Mouse (Mus musculus): ENCODE results near the gene Idh3g. TPM values are rescaled to one million over a fixed set of nuclear protein-coding genes. Genes with fewer than 3 reads are reported as not detected.

Idh3g gene
- polyA plus RNA-seq, 1 experiment from 2014 or later: 256 TPM

GRCm38 (mm10) chrX:73739151-73739550, 47.5 kb downstream of the Idh3g start:
- no peak for TF ChIP-seq CTCF (IDR thresholded peaks at IDR 0.05; ENCODE audit: low read depth)
- Histone ChIP-seq H3K4me2 (ENCODE audit: low read length) (no peak overlapping the region), H3K9me3 (replicated peaks; ENCODE audit: low read length) (no peaks in the 10 kb centered on the region), H3K4me1 (replicated peaks; ENCODE audit: insufficient read depth, low read length) (no peaks in the 10 kb centered on the region), H3K27me3 (ENCODE audit: insufficient read depth, low read length) (no peaks in the 10 kb centered on the region), H3K9ac (ENCODE audit: low read depth, low read length) (no peak overlapping the region), H3K36me3 (ENCODE audit: insufficient read depth, low read length) (no peaks in the 10 kb centered on the region), H3K27ac (no peak overlapping the region), H3K4me3 (replicated peaks; ENCODE audit: low read depth, low read length) (no peak overlapping the region)
- DNase-seq (ENCODE audit: low spot score) (no peak), ATAC-seq (replicated peaks; ENCODE audit: low FRiP score, low read depth) (no peak)
- WGBS: 66% methylated on average over 5 of the region's 5 CpGs

GRCm38 (mm10) chrX:73738155-73738554, 48.5 kb downstream of the Idh3g start:
- H3K4me3 ChIP-seq (replicated peaks; ENCODE audit: low read depth, low read length): no peak overlapping the region
- 87% methylated on average over 1 of the region's 1 CpGs for WGBS
- H3K36me3 ChIP-seq (ENCODE audit: insufficient read depth, low read length): no peaks in the 10 kb centered on the region
- no peak overlapping the region for H3K9ac ChIP-seq (ENCODE audit: low read depth, low read length)
- peak; percentile 24; the same call in 1 of the 2 replicates for TF ChIP-seq CTCF (IDR thresholded peaks at IDR 0.05; ENCODE audit: low read depth)
- H3K4me2 ChIP-seq (ENCODE audit: low read length): no peak overlapping the region
- no peak overlapping the region for H3K27ac ChIP-seq
- no peaks in the 10 kb centered on the region for H3K9me3 ChIP-seq (replicated peaks; ENCODE audit: low read length)
- H3K27me3 ChIP-seq (ENCODE audit: insufficient read depth, low read length): no peaks in the 10 kb centered on the region
- ATAC-seq (replicated peaks; ENCODE audit: low FRiP score, low read depth) (no peak), DNase-seq (ENCODE audit: low spot score) (no peak)
- H3K4me1 ChIP-seq (replicated peaks; ENCODE audit: insufficient read depth, low read length): no peaks in the 10 kb centered on the region

- Histone ChIP-seq H3K4me2 (ENCODE audit: low read length) (no peak overlapping the region), H3K4me3 (replicated peaks; ENCODE audit: low read depth, low read length) (no peak overlapping the region), H3K27ac (no peak overlapping the region), H3K27me3 (ENCODE audit: insufficient read depth, low read length) (no peaks in the 10 kb centered on the region), H3K4me1 (replicated peaks; ENCODE audit: insufficient read depth, low read length) (no peaks in the 10 kb centered on the region), H3K9me3 (replicated peaks; ENCODE audit: low read length) (no peaks in the 10 kb centered on the region), H3K9ac (ENCODE audit: low read depth, low read length) (no peak overlapping the region), H3K36me3 (ENCODE audit: insufficient read depth, low read length) (no peaks in the 10 kb centered on the region)
- DNase-seq (ENCODE audit: low spot score): no peak
- WGBS: 41% methylated on average over 1 of the region's 1 CpGs
- no peak for ATAC-seq (replicated peaks; ENCODE audit: low FRiP score, low read depth)
- TF ChIP-seq CTCF (IDR thresholded peaks at IDR 0.05; ENCODE audit: low read depth): no peak
Observed at GRCm38 (mm10) chrX:73730908-73731307, 55.8 kb downstream of the Idh3g start.

Other genes starting within 250 kb of the Idh3g start
- 23.5 and 25.0 TPM in 2 replicates for gene Dusp9, start 147.5 kb downstream of the Idh3g start, polyA plus RNA-seq (2015; fragmentation: Nextera tagmentation; extraction: Ambion mirVana)
- 15.7 and 18.7 TPM in 2 replicates for gene Pnck, start 126.8 kb downstream of the Idh3g start, polyA plus RNA-seq (2015; fragmentation: Nextera tagmentation; extraction: Ambion mirVana)
- 12.0 and 12.2 TPM in 2 replicates for gene Slc6a8, start 113.7 kb downstream of the Idh3g start, polyA plus RNA-seq (2015; fragmentation: Nextera tagmentation; extraction: Ambion mirVana)
- gene Bcap31, start 70.7 kb downstream of the Idh3g start, polyA plus RNA-seq (2015; fragmentation: Nextera tagmentation; extraction: Ambion mirVana): 285 and 288 TPM in 2 replicates
- gene Abcd1, start 70.3 kb downstream of the Idh3g start, polyA plus RNA-seq (2015; fragmentation: Nextera tagmentation; extraction: Ambion mirVana): 12.3 and 14.1 TPM in 2 replicates
- gene Plxnb3, start 29.8 kb downstream of the Idh3g start, polyA plus RNA-seq (2015; fragmentation: Nextera tagmentation; extraction: Ambion mirVana): 0.14 and 0.15 TPM in 2 replicates
- 2.4 TPM in 2 replicates for gene Srpk3, start 12.5 kb downstream of the Idh3g start, polyA plus RNA-seq (2015; fragmentation: Nextera tagmentation; extraction: Ambion mirVana)
- gene Ssr4, start 131 bp upstream of the Idh3g start, polyA plus RNA-seq (2015; fragmentation: Nextera tagmentation; extraction: Ambion mirVana): 260 and 283 TPM in 2 replicates
- 0.37 and 0.48 TPM in 2 replicates for gene Pdzd4, start 38.1 kb upstream of the Idh3g start, polyA plus RNA-seq (2015; fragmentation: Nextera tagmentation; extraction: Ambion mirVana)
- gene Avpr2, start 105.2 kb upstream of the Idh3g start, polyA plus RNA-seq (2015; fragmentation: Nextera tagmentation; extraction: Ambion mirVana): 23.3 and 23.8 TPM in 2 replicates
- gene L1cam, start 109.2 kb upstream of the Idh3g start, polyA plus RNA-seq (2015; fragmentation: Nextera tagmentation; extraction: Ambion mirVana): 6.6 and 7.2 TPM in 2 replicates
- 2.8 and 3.1 TPM in 2 replicates for gene Arhgap4, start 135.0 kb upstream of the Idh3g start, polyA plus RNA-seq (2015; fragmentation: Nextera tagmentation; extraction: Ambion mirVana)
- gene Naa10, start 135.0 kb upstream of the Idh3g start, polyA plus RNA-seq (2015; fragmentation: Nextera tagmentation; extraction: Ambion mirVana): 119 TPM in 2 replicates
- gene Renbp, start 144.0 kb upstream of the Idh3g start, polyA plus RNA-seq (2015; fragmentation: Nextera tagmentation; extraction: Ambion mirVana): 83.0 and 85.6 TPM in 2 replicates
- 32.1 and 36.1 TPM in 2 replicates for gene Hcfc1, start 179.5 kb upstream of the Idh3g start, polyA plus RNA-seq (2015; fragmentation: Nextera tagmentation; extraction: Ambion mirVana)
- 46.4 and 49.2 TPM in 2 replicates for gene Irak1, start 237.0 kb upstream of the Idh3g start, polyA plus RNA-seq (2015; fragmentation: Nextera tagmentation; extraction: Ambion mirVana)